Mouse (Mus musculus): ENCODE measurements around the gene Arhgap6. TPM values are rescaled to one million over a fixed set of nuclear protein-coding genes. Genes with fewer than 3 reads are reported as not detected.

Gene Arhgap6
- total RNA-seq, 2 experiments from 2014 or later: 6.3 to 7.2 TPM

DNA sequence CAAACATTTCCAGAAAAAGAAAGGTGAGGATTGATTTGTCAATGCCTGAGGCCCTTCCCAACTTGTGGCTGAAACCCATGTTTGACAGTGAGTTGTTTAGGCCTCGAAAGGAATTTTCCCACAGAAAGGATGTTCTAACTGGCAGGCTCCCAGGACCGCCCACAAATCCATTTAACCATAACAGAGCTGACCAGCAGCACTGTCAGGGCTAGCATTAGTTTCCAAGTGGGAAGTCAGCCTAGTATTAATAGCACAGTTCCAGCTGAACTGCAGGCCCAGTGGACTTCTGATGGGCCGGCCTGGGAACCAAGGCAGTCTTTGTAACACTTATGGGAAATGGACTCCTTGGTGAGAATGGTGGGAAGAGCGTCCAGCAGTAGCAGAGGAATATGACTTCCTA, 317.8 kb downstream of the Arhgap6 start:
- peak; percentile 29 for DNase-seq

DNA sequence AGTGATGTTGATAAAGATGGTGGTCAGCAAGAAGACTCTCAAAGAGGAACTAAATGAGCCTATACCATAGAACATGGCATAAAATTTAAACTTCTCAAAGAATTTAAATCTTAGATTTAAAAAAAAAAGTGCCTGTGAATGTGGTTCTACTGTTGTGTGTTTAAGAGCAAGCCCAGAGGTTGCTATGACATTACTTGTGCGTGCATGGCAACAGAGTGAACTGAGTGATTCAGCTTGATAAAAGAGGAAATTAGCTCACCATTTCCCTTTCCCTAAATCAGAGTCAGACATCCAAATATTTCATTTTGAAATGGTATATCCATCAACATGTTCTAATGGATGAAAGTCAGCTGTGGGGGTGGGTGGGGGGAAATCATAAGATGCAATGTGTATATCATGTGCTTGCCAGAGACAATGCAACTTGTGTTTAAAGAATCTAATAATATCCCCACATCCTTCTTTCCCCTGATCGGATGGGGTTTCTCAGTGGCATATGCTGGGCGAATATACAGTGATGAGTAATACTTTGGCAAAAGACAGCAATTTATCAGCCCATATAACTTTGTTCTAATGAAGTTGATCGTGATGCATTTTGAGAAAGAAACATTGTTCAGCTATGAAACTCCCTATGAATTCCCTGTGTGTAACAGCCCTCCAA, 328.3 kb downstream of the Arhgap6 start:
- DNase-seq: no peak

GRCm38 (mm10) chrX:169123773-169124151, 328.9 kb downstream of the Arhgap6 start:
- no peak for DNase-seq

- no peak for DNase-seq
Measured at GRCm38 (mm10) chrX:169139758-169140157, 344.9 kb downstream of the Arhgap6 start.

- no peak for DNase-seq
Measured at GRCm38 (mm10) chrX:169140467-169140866, 345.6 kb downstream of the Arhgap6 start.

DNA sequence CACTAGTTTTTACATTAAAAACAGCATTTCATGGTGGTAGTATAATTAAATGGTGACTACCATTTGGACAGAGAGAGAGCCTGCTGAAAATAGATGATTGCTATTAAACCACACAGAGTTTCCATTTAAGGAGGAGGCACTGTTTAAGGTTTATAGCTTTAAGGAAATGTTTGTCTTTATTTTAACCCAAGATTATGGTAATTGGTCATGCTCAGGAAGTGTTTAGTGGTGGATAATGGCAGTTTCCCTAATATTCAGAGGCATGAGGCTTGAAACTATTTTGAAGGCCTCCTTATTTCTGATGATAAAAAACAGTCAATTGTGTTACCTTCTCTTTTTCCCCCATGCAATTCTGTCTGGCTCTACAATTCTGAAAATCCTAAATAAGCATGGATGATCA, 358.9 kb downstream of the Arhgap6 start:
- DNase-seq: no peak

GRCm38 (mm10) chrX:169158385-169158784, 363.5 kb downstream of the Arhgap6 start:
- DNase-seq: no peak

DNA sequence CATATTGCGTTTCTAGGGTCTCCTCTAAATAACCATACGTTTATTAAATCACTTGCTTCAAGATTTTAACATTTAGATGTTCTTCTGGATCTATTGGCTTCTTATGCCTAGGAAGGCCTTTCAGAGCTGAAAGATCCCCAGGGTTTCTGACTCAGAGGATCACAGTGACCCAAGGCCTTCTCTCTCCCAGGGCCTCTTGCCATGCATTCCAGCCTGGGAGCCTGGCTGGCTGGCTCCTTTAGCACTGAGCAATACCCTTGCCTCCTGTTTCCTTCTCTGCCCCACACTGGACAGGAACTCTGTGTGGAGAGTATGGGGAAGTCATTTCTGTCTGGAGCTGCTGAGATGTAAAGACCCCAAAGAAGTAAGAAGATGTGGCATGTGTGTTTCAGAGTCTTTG, 376.1 kb downstream of the Arhgap6 start:
- DNase-seq: no peak

GRCm38 (mm10) chrX:169173796-169174195, 378.9 kb downstream of the Arhgap6 start:
- DNase-seq: peak; percentile 27

DNA sequence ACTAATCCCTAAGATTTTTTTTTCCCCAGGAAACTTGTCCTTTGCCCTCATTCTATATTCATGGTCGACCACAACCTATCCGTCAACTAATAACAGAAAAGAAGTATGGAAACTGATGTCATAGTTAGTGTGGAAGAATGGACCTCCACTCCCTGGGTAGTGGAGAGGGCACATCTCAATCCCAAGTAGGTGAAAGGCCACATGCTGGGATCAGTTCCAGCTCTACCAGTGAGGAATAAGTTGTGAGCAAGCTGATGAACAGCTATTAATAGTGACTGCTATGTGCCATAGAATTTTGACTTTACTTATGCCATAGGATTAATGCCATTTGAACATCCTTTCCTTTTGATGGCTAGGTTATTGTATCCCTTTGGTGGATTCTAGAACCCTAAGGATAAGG, 383.7 kb downstream of the Arhgap6 start:
- DNase-seq: no peak

DNA sequence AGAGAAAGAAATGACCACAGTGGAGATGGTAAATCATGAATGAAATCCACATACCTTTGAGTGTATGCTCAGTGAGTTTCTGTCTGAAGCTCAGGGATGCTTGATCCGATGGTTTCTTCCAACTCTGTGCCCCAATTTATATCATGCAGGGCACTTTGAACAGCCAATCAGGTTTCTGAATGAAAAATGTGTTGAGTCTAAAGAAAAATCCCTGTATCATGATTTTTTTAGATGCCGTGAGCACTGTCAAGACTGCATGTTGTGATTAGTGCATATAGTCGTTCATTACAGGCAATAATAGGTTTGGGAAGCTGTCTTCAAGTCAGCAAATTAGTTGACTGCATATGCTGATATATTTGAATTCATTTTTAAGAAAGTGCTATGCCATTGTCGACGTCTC, 392.2 kb downstream of the Arhgap6 start, which contains the start of gene Amelx:
TSS of gene Amelx (minus strand) at position 101 of the 400 bp plus-strand sequence.
- DNase-seq: no peak

GRCm38 (mm10) chrX:169210019-169210418, 415.1 kb downstream of the Arhgap6 start:
- no peak for DNase-seq

DNA sequence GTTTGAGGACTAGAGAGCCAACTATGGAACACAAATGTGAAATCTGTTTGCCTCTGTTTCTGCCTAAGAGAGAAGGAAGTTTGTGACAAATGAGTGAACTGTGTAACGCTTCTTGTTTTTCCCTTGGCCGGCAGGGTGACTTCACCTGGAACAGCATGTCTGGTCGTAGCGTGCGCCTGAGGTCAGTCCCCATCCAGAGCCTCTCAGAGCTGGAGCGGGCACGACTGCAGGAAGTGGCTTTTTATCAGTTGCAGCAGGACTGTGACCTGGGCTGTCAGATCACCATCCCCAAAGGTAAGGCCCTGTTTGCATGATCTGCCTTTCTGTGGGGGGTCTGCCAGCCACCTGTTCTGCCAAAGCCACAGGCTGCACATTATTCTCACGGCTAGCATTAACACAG, 425.2 kb downstream of the Arhgap6 start:
- DNase-seq: no peak

DNA sequence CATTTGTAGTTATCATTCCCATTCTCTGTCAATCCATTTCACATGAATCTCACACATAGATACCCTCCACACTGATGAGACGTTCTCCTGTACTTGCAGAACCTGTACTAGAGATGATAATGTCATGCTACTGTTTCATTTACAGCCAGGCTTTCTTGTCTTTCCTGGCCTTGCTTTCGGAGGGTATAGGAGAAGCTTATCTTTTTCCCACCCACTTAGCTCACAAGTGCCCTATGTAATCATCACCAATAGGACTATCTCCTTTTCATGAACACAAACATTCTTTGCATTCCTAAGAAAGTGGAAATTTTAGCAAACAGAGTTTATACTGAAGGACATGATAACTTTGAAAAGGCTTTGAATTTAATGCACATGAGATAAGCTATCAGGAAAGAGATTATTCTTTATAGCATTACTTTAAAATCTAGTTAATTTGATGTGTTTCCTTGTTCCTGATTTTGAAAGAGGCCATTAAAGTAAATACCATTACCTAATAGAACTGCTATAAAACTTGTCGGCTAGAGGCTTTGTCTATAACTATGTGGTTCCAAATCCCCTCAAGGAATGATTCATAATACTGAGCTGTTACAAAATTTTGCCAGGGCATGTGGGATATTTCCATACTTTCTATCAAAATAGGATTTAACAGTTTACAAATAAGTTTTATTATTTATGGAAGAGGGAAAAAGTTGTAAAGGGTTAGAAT, 427.6 kb downstream of the Arhgap6 start:
- no peak for DNase-seq

- DNase-seq: no peak
Measured at GRCm38 (mm10) chrX:169255915-169256314, 461.0 kb downstream of the Arhgap6 start.

GRCm38 (mm10) chrX:169256741-169257140, 461.8 kb downstream of the Arhgap6 start:
- no peak for DNase-seq

GRCm38 (mm10) chrX:169261034-169261433, 466.1 kb downstream of the Arhgap6 start:
- DNase-seq: no peak

DNA sequence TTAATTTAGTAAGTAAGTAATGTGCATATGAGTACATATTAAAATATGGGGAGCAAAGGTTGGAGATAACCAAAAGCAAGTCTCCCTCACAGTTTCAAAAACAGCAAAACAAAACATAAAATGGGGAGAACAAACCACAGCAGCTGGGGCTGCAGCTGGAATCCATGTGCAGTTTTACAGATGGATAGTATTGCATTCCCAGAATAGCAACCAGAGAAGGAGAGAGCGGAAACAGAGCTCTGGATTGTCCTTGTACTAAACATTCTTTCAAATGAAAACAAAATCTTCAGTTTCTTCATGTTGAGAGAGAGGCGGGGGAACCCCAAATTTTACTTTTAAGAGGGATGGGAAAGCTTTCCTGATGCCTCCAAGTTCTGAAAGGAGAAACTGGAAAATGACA, 467.3 kb downstream of the Arhgap6 start:
- no peak for DNase-seq

- no peak for DNase-seq
Measured at GRCm38 (mm10) chrX:169263433-169264172, 468.7 kb downstream of the Arhgap6 start.

GRCm38 (mm10) chrX:169299579-169299978, 504.7 kb downstream of the Arhgap6 start:
- no peak for DNase-seq

DNA sequence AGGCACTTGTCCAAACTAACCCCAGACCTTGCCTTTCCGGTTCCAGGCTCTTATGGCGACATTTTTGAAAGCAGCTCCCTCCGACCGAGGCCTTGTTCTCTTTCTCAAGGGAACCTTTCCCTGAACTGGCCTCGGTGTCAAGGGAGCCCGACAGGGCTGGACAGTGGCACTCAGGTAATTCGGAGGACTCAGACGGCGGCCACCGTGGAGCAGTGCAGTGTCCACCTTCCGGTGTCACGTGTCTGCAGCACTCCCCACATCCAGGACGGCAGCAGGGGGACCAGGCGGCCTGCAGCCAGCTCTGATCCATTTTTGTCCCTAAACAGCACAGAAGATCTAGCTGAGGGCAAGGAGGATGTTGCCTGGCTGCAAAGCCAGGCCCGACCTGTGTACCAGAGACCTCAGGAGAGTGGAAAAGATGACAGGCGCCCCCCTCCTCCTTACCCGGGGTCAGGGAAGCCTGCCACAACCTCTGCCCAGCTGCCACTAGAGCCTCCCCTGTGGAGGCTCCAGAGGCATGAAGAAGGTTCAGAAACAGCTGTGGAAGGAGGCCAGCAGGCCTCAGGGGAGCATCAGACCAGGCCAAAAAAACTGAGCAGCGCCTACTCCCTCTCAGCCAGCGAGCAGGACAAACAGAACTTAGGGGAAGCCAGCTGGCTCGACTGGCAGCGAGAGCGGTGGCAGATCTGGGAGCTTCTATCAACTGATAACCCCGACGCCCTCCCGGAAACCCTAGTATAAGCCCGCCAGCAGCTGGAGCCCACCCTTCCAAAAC, 507.6 kb downstream of the Arhgap6 start:
- DNase-seq: peak; percentile 16

DNA sequence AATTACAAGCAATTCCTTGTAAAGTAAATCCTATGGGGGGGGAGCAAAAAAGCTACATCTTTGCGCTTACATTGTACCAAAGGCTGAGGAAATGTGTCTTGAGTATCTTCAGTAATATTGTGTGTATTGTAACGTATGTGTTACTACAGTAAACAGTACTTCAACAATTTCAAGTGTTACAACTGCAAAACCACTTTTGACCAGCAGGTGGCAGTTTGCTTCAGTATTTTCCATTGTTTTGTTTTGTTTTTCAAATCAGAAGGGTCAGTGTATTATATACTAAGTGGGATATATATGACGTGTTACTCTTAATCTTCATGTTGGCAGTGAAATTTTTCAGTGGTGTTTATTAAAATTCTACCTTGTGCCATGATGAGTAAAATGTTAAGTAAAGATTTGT, 509.0 kb downstream of the Arhgap6 start:
- peak; percentile 19 for DNase-seq

Measured in gastrocnemius, postnatal 10 days (tissue).